Mouse (Mus musculus) bone marrow, adult 2 months (tissue): ENCODE measurements around the gene Pax8. TPM values are rescaled to one million over a fixed set of nuclear protein-coding genes. Genes with fewer than 3 reads are reported as not detected.

Experiments
- H3K27ac ChIP-seq: fragments of 200-500 bp; 2 replicates; pipeline ENCODE4 v1.5.1; 2012; ENCODE audit warnings: low read depth, mild to moderate bottlenecking, control low read depth, inconsistent platforms, low read length; ENCODE audit not compliant: control insufficient read depth, poor library complexity, insufficient read depth
- H3K4me1 ChIP-seq: fragments of 200-500 bp; 2 replicates; pipeline ENCODE4 v1.6.1; 2011; ENCODE audit warnings: low read length; ENCODE audit not compliant: control insufficient read depth, insufficient read depth
- H3K4me3 ChIP-seq: fragments of 200-500 bp; replicated peaks from 2 replicates; pipeline ENCODE3; 2011; ENCODE audit warnings: mild to moderate bottlenecking, low read depth, low read length, control low read depth; ENCODE audit not compliant: control insufficient read depth
- CTCF ChIP-seq: fragments of 200-500 bp; IDR thresholded peaks from 2 replicates; pipeline ENCODE4 v1.5.1; 2011; ENCODE audit warnings: low read length, control low read depth; ENCODE audit not compliant: control insufficient read depth, insufficient read depth
- POLR2A ChIP-seq: fragments of 200-500 bp; IDR thresholded peaks from 2 replicates; pipeline ENCODE4 v1.6.1; 2011; ENCODE audit warnings: low read depth, mild to moderate bottlenecking, control low read depth, low read length, borderline replicate concordance; ENCODE audit not compliant: control insufficient read depth
- WGBS: fragments of 180-500 bp; shearing (Covaris S2); methylation state at CpG from one replicate; pipeline ENCODE4 v1.1.7; 2018; 5-methylcytosine and 5-hydroxymethylcytosine counted together
- polyA plus RNA-seq: library from polyadenylated mRNA; stranded (reverse); fragments of >200 nt; gene quantifications from 2 replicates; pipeline ENCODE4 v1.2.4, GENCODE M21; 2011; ENCODE audit warnings: low replicate concordance; ENCODE audit not compliant: missing spikeins, insufficient read depth, insufficient read length

The Pax8 gene
- polyA plus RNA-seq, 1 experiment = 1.6 TPM

DNA sequence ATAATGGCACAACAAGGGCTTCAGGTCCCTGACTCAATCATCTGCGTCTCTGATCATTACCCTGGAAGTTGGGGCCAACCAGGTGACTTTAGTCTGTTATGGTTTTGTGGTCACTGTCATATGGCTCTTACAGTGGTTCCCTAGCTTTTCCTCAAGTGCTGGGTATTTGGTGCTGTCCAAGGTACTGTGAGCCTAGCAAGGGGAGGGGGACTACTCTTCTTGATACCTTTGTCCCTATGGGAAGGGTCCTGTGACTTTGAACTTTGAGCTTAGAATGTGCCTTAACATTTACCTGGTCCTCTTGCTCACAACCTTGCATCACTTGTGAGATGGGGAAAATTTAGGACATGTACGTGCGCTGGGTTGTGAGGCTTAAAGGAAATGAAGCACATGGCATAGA is 13.3 kb upstream of the Pax8 start:
- H3K27ac ChIP-seq = no peak overlapping the region
- H3K4me3 ChIP-seq = no peak overlapping the region
- WGBS = 46% methylated on average over 3 of the region's 3 CpGs
- no peaks in the 10 kb centered on the region for H3K4me1 ChIP-seq
- TF ChIP-seq CTCF (no peak), POLR2A (no peak)

DNA sequence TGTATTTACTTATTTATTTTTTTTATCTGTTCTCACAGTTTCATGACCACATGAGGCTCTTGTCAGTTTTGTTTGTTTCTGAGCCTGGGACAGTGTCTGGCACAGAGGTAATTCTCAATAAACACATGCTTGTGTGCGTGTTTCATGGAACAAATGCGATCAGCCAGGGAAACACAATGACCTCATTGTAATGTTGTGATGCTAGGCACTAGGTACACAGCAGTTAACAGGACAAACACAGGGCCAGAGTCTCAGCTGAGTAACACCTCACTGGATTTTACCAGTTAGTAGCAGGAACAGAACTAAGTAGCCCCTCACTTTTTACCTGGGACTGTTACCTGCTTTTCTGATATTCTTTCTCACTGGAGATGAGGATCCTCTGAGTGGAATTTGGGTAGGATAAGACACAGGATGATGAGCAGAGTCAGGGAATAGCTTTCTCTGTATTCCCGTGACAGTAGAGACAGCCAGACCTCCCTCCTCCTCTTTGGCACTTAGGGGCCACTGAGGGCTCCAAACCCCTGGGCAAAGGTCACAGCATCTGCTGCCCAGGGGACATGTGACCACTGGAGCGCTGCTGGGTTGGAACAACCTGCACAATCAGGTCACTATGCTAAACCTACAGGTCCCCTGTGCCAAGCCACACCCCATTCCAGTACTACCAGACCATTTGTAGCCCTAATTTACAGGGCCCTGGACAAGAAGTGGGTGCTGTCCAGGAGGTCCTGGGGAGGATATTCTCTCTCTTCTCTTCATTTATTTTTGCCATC is 11.8 kb upstream of the Pax8 start:
- TF ChIP-seq POLR2A (no peak), CTCF (no peak)
- 77% methylated on average over 4 of the region's 4 CpGs for WGBS

DNA sequence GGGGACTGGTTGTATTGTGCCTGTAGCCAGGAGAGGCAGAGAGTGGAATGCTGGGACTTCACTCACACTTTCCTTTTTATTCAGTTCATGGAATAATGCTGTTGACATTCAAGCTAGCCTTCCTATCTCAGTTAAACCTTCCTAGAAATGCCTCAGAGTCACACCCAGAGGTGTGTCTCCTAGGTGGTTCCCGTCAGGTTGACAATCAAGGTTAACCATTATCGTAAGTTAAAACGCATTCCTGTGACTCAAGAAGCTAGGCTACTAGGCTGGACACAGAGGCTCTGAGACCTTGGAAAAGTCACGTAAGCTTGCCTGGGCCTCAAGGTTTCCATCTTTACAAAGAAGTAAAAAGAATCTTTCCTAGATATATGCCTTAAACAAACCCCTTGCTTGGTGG is 10.0 kb upstream of the Pax8 start:
- no peak overlapping the region for H3K4me3 ChIP-seq
- 83% methylated on average over 4 of the region's 4 CpGs for WGBS
- H3K27ac ChIP-seq = no peak overlapping the region
- no peaks in the 10 kb centered on the region for H3K4me1 ChIP-seq
- no peak for TF ChIP-seq POLR2A
- no peak for TF ChIP-seq CTCF

More for the DNA sequence above, 11.8 kb upstream of the Pax8 start:
- Histone ChIP-seq H3K27ac (no peak overlapping the region), H3K4me1 (no peaks in the 10 kb centered on the region), H3K4me3 (no peak overlapping the region)

DNA sequence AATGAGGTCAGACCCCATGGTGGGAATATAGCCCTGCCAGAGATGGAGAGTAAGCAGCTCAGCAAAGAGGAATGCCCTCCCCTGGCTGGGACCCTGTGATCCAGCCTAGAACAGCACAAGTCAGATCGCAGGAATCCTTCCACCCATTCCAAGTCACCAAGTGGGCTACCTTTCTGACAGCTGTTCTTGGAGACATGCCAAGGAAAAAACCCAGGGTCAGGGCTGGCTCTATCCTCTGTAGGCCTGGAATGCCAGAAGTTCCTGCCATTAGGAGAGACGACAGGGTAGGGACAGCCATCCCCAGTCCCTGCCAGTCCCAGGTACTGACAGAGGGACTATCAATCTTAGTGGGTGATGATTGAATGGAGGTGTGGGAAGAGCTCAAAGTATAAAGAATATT is 4.5 kb upstream of the Pax8 start:
- no peaks in the 10 kb centered on the region for H3K4me1 ChIP-seq
- TF ChIP-seq CTCF (no peak), POLR2A (no peak)
- H3K27ac ChIP-seq = no peak overlapping the region
- H3K4me3 ChIP-seq = no peak overlapping the region
- 64% methylated on average over 2 of the region's 2 CpGs for WGBS

DNA sequence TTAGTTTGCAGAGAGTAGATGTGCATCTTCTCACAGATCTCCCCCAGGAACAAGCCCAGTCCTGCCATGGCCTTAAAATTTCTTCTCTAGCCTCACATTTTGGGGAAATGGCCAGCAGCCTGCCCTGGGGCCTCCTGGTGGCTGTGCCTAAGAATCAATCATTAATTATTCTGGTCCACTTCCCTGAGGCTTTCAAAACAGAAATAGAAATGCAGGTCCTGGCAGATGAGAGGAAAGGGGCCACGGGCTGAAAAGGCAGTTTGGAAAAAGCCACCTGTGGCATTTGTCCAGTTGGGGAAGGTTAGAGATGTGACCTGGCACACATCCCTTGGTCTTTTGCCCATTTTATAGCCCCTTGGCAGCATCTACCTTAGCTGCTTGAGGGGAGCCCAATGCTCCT is 3.8 kb upstream of the Pax8 start:
- H3K4me3 ChIP-seq = no peak overlapping the region
- no peak for TF ChIP-seq POLR2A
- TF ChIP-seq CTCF = no peak
- H3K4me1 ChIP-seq = no peaks in the 10 kb centered on the region
- H3K27ac ChIP-seq = no peak overlapping the region
- 14% methylated on average over 1 of the region's 1 CpGs for WGBS

- 57% methylated on average over 4 of the region's 4 CpGs for WGBS
- Histone ChIP-seq H3K4me1 (no peaks in the 10 kb centered on the region), H3K27ac (no peak overlapping the region), H3K4me3 (no peak overlapping the region)
- no peak for TF ChIP-seq CTCF
- TF ChIP-seq POLR2A = no peak
These were observed 3.2 kb upstream of the Pax8 start for GRCm38 (mm10) chr2:24478611-24479010.

DNA sequence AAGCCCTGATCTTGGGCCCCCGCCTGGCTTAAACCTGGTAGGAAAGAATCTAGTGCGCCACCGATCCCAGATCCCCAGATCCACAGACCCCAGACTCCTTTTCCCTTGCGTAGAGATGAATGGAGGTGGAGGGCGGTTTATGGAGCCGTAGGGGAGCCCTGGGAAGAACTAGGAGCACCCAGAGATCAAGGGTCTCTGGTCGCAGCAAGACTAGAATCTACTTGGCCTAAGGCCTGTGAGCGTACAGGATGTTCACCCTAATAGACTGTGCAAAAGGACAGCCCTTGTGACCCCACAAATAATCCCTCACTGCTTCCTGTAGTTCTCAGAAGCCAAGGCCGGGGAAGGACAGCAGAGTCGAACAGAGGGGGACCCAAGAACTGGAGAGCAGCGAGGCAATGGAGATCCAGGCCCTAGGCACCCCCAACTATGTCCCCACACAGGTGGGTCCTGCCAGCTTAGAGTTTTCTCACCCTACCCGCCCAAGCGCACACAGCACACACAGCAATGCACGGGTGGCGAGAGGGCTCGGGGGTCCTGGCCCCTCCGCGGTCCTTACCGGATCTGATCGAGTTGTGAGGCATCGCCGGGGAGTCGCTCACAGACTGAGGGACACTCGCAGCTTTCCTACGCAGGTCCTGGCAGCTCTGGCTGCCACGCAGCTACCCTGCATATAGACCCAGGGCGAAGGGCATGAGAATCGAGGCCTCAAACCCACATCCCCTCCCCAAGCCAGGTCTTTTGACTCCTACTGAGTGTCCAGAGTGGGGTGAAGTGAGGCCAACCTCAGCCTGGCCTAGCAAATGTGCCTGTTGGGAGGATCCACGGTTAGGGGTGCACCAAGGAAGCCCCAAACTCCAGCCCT is 653 bp downstream of the Pax8 start:
- H3K27ac ChIP-seq = no peak overlapping the region
- no peak overlapping the region for H3K4me3 ChIP-seq
- WGBS = 20% methylated on average over 29 of the region's 29 CpGs
- no peaks in the 10 kb centered on the region for H3K4me1 ChIP-seq
- TF ChIP-seq POLR2A (no peak), CTCF (no peak)
